Mouse (Mus musculus) G1E (cell line): Measurements from ENCODE around the gene Alox5ap. TPM values are rescaled to one million over a fixed set of nuclear protein-coding genes. Genes with fewer than 3 reads are reported as not detected.

Experiments
- ATAC-seq: 2 replicates; pipeline ENCODE4 v1.8.0; 2016; ENCODE audit warnings: mild to moderate bottlenecking; ENCODE audit not compliant: insufficient number of reproducible peaks, poor library complexity, low FRiP score, severe bottlenecking; ENCODE audit errors: extremely low read depth
- DNase-seq: peaks from one replicate; pipeline ENCODE4 v3.0.0; 2012; ENCODE audit warnings: low spot score
- H3K27me3 ChIP-seq: 2 replicates; pipeline ENCODE4 v1.6.1; 2012; ENCODE audit warnings: mild to moderate bottlenecking, low read length, inconsistent platforms; ENCODE audit not compliant: insufficient read depth
- H3K36me3 ChIP-seq: replicated peaks from 2 replicates; pipeline ENCODE3; 2012; ENCODE audit warnings: mild to moderate bottlenecking, inconsistent platforms
- H3K4me1 ChIP-seq: 2 replicates; pipeline ENCODE4 v1.6.1; 2012; ENCODE audit warnings: low read depth, low read length, inconsistent platforms, mixed read lengths; ENCODE audit not compliant: insufficient read depth
- H3K4me3 ChIP-seq: 2 replicates; pipeline ENCODE4 v1.5.1; 2012; ENCODE audit warnings: low read depth, mild to moderate bottlenecking, inconsistent platforms, low read length, moderate library complexity, mixed read lengths
- H3K9me3 ChIP-seq: replicated peaks from 2 replicates; pipeline ENCODE4 v1.6.1; 2012; ENCODE audit warnings: inconsistent platforms
- CTCF ChIP-seq: IDR thresholded peaks from 2 replicates; pipeline ENCODE4 v1.5.1; 2012; ENCODE audit warnings: low read depth, low read length, inconsistent platforms, mixed read lengths
- GATA1 ChIP-seq: IDR thresholded peaks from 2 replicates; pipeline ENCODE4 v1.6.1; 2012; ENCODE audit warnings: borderline replicate concordance, low read length, inconsistent platforms, mixed read lengths
- GATA2 ChIP-seq: IDR thresholded peaks from 2 replicates; pipeline ENCODE4 v1.6.1; 2012; ENCODE audit warnings: low read depth, low read length, inconsistent platforms, borderline replicate concordance
- POLR2AphosphoS5 ChIP-seq: IDR thresholded peaks from 2 replicates; pipeline ENCODE4 v1.6.1; 2012; ENCODE audit warnings: low read depth, low read length, inconsistent platforms; ENCODE audit not compliant: insufficient replicate concordance
- TAL1 ChIP-seq: conservative IDR thresholded peaks from 2 replicates; pipeline ENCODE4 v1.6.1; 2012; ENCODE audit warnings: low read depth, low read length, inconsistent platforms, mixed read lengths
- polyA plus RNA-seq: library from polyadenylated mRNA; stranded (reverse); fragments of >175 nt; gene quantifications from 2 replicates; pipeline ENCODE4 v1.2.3, GENCODE M21; 2012
- total RNA-seq, 2 experiments: library from RNA; stranded (forward) in 1 of 2; stranded (reverse) in 1 of 2; fragments of 200-1000 nt in 1 of 2; fragments of >200 nt in 1 of 2; fragmentation: Nextera tagmentation in 1 of 2; gene quantifications; 2 replicates each; pipeline ENCODE4 v1.2.3; 2014 to 2017

Alox5ap gene
- total and polyA plus RNA-seq, 3 experiments = 1.5 to 157 (median 38.1) TPM

- ATAC-seq = no peak
Measured at GRCm38 (mm10) chr5:149243053-149243452, 21.5 kb upstream of the Alox5ap start.

GRCm38 (mm10) chr5:149245391-149245964 lies 19.1 kb upstream of the Alox5ap start:
- H3K4me3 ChIP-seq = peak overlapping the region; percentile 68
- peaks cover 36% of the 10 kb centered on the region for H3K4me1 ChIP-seq
- H3K9me3 ChIP-seq = peaks cover 18% of the 10 kb centered on the region
- no peaks in the 10 kb centered on the region for H3K36me3 ChIP-seq
- no peaks in the 10 kb centered on the region for H3K27me3 ChIP-seq
- DNase-seq (peak; percentile 9), ATAC-seq (peak; percentile 4; the same call in 1 of the 2 replicates)
- TF ChIP-seq POLR2AphosphoS5 (no peak), CTCF (no peak), TAL1 (no peak), GATA2 (no peak)

More at GRCm38 (mm10) chr5:149243053-149243452, 21.5 kb upstream of the Alox5ap start:
- H3K36me3 ChIP-seq = no peaks in the 10 kb centered on the region
- H3K9me3 ChIP-seq = peaks cover 18% of the 10 kb centered on the region
- no peak for DNase-seq
- peaks cover 34% of the 10 kb centered on the region for H3K4me1 ChIP-seq
- H3K4me3 ChIP-seq = no peak overlapping the region
- TF ChIP-seq TAL1 = no peak
- TF ChIP-seq CTCF = no peak
- TF ChIP-seq GATA1 = no peak
- no peak for TF ChIP-seq GATA2
- TF ChIP-seq POLR2AphosphoS5 = no peak
- no peaks in the 10 kb centered on the region for H3K27me3 ChIP-seq

DNA sequence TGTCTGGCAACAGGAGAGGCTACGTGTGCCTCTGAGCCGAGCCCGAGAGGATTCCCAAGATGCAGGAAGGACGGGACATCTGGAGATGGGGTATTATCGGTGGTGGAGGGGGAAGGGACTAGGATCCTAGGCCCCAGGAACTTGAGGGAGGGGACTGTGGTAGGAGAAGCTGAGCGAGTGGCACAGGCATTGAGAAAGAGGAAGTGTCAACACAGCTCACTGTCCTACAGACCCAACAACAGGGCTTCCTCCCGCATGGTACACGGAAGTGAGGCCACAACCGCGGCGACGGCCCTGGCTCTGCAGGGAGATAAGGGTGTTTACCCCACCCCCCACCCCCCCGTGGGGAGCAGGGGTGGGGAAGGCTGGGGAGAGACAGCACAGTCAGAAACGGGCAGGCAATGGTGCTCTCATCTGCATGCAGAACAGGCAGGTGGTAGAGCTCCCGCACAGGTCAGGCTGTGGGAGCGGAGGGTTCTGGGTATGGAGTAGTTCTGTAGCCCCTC lies 18.5 kb upstream of the Alox5ap start:
- Histone ChIP-seq H3K4me1 (peaks cover 36% of the 10 kb centered on the region), H3K4me3 (peak overlapping the region; percentile 68), H3K27me3 (no peaks in the 10 kb centered on the region), H3K36me3 (no peaks in the 10 kb centered on the region), H3K9me3 (peaks cover 16% of the 10 kb centered on the region)
- peak; percentile 97 for ATAC-seq
- no peak; the same call in 1 of the 2 replicates for TF ChIP-seq TAL1
- no peak for TF ChIP-seq CTCF
- no peak for TF ChIP-seq GATA1
- TF ChIP-seq POLR2AphosphoS5 = no peak
- TF ChIP-seq GATA2 = no peak; the same call in 1 of the 2 replicates
- DNase-seq = peak; percentile 98

DNA sequence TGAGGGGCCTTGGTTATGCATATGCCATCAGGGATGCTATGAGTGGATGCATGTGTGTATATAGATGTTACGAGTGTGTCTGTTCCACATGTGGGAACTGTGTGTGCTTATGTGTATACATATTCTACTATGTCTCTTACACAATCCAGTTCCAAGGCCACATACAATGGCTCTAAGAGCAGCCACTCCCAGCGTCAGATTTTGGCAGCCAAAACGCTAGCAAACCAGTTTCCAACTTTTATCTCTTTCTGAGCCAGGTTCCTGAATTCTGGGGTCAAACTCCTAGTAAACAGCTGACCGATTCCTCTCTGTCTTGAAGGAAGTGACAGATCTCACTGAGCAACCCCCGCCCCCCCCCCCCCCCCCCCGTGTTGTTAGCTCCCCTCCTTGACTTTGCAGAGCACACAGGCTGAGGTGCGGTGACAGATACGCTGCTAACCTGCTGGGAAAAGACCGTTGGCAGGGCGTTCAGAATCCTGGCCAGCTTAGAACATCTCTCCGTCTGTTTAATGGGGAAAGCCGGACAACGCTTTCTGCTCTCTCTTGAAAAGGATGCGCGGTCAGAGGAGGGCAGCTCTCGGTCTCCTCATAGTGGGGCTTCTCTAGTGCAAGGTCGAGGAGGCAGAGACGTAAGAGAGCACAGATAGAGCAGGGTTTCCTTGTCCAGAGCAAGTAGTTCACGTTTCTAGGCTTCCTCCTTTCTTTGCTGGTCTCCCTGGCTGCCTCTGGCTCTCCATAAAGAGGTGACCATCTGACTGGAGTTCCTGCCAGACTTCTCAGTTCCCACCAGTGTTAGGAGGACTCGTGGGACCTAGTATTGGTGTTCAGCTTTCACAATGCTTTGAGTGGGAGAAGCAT lies 17.3 kb upstream of the Alox5ap start:
- DNase-seq = no peak
- TF ChIP-seq GATA1 = no peak
- no peak for TF ChIP-seq TAL1
- no peak for TF ChIP-seq CTCF
- TF ChIP-seq GATA2 = no peak
- no peak for TF ChIP-seq POLR2AphosphoS5
- H3K4me1 ChIP-seq = peaks cover 37% of the 10 kb centered on the region
- H3K4me3 ChIP-seq = no peak overlapping the region; the same call in 1 of the 2 replicates
- no peaks in the 10 kb centered on the region for H3K27me3 ChIP-seq
- H3K9me3 ChIP-seq = peaks cover 7% of the 10 kb centered on the region
- ATAC-seq = no peak
- no peaks in the 10 kb centered on the region for H3K36me3 ChIP-seq

GRCm38 (mm10) chr5:149252303-149252702 lies 12.3 kb upstream of the Alox5ap start:
- no peak for ATAC-seq
- no peak for DNase-seq
- Histone ChIP-seq H3K4me3 (no peak overlapping the region), H3K4me1 (peaks cover 19% of the 10 kb centered on the region), H3K27me3 (no peaks in the 10 kb centered on the region), H3K9me3 (no peaks in the 10 kb centered on the region), H3K36me3 (no peaks in the 10 kb centered on the region)
- TF ChIP-seq TAL1 = no peak
- TF ChIP-seq GATA2 = no peak
- TF ChIP-seq POLR2AphosphoS5 = no peak
- no peak for TF ChIP-seq GATA1
- no peak for TF ChIP-seq CTCF

GRCm38 (mm10) chr5:149253491-149253890 lies 11.1 kb upstream of the Alox5ap start:
- H3K4me1 ChIP-seq = peaks cover 18% of the 10 kb centered on the region
- H3K36me3 ChIP-seq = no peaks in the 10 kb centered on the region
- H3K9me3 ChIP-seq = no peaks in the 10 kb centered on the region
- H3K27me3 ChIP-seq = peaks cover 5% of the 10 kb centered on the region; the same call in 1 of the 2 replicates
- no peak for DNase-seq
- TF ChIP-seq TAL1 (no peak), GATA1 (no peak), POLR2AphosphoS5 (no peak), CTCF (no peak), GATA2 (no peak)
- no peak overlapping the region for H3K4me3 ChIP-seq
- no peak for ATAC-seq
